Mouse (Mus musculus) neural tube, embryonic 12.5 days (tissue): ENCODE measurements around the gene Gpbp1. TPM values are rescaled to one million over a fixed set of nuclear protein-coding genes. Genes with fewer than 3 reads are reported as not detected.

Experiments
- ATAC-seq: fragments of 200-750 bp; cut with Nextera tagmentation; 2 replicates; pipeline ENCODE4 v1.8.0; 2017; ENCODE audit warnings: low read depth, mild to moderate bottlenecking, moderate TSS enrichment, moderate library complexity; ENCODE audit not compliant: low FRiP score
- H3K27ac ChIP-seq: fragments of 300-500 bp; sonication (generic); 2 replicates; pipeline ENCODE4 v1.5.1; 2016
- H3K27me3 ChIP-seq: fragments of 300-500 bp; sonication (generic); replicated peaks from 2 replicates; pipeline ENCODE4 v1.6.1; 2016; ENCODE audit warnings: mild to moderate bottlenecking
- H3K36me3 ChIP-seq: fragments of 300-500 bp; sonication (generic); 2 replicates; pipeline ENCODE4 v1.6.1; 2016; ENCODE audit warnings: mild to moderate bottlenecking
- H3K4me1 ChIP-seq: fragments of 300-500 bp; sonication (generic); 2 replicates; pipeline ENCODE4 v1.6.1; 2016
- H3K4me2 ChIP-seq: fragments of 300-500 bp; sonication (generic); replicated peaks from 2 replicates; pipeline ENCODE4 v1.6.1; 2016; ENCODE audit warnings: mild to moderate bottlenecking
- H3K4me3 ChIP-seq: fragments of 300-500 bp; sonication (generic); 2 replicates; pipeline ENCODE4 v1.5.1; 2016
- H3K9ac ChIP-seq: fragments of 300-500 bp; sonication (generic); 2 replicates; pipeline ENCODE4 v1.6.1; 2016; ENCODE audit warnings: mild to moderate bottlenecking
- H3K9me3 ChIP-seq: fragments of 300-500 bp; sonication (generic); 2 replicates; pipeline ENCODE4 v1.6.1; 2016; ENCODE audit warnings: mild to moderate bottlenecking
- WGBS: fragments of 180-500 bp; shearing (Covaris S2); methylation state at CpG from one replicate; pipeline ENCODE4 v1.1.7; 2016; 5-methylcytosine and 5-hydroxymethylcytosine counted together
- polyA plus RNA-seq: library from polyadenylated mRNA; unstranded; fragments of >200 nt; fragmentation: Nextera tagmentation; extraction: Ambion mirVana; gene quantifications from 2 replicates; pipeline ENCODE4 v1.2.1, GENCODE M21; 2016

Gpbp1 gene
- polyA plus RNA-seq, 1 experiment from 2014 or later = 119 TPM

GRCm38 (mm10) chr13:111509385-111509784, 19.5 kb upstream of the Gpbp1 start:
- Histone ChIP-seq H3K27me3 (no peaks in the 10 kb centered on the region), H3K9me3 (no peaks in the 10 kb centered on the region), H3K36me3 (no peaks in the 10 kb centered on the region), H3K27ac (no peak overlapping the region), H3K4me3 (no peak overlapping the region), H3K9ac (no peak overlapping the region), H3K4me2 (no peak overlapping the region), H3K4me1 (no peaks in the 10 kb centered on the region)
- ATAC-seq = no peak
- WGBS = 45% methylated on average over 5 of the region's 5 CpGs

- no peak overlapping the region for H3K4me3 ChIP-seq
- ATAC-seq = no peak
Measured at GRCm38 (mm10) chr13:111508645-111509044, 18.7 kb upstream of the Gpbp1 start.

GRCm38 (mm10) chr13:111494330-111495029, 4.6 kb upstream of the Gpbp1 start:
- peaks cover 21% of the 10 kb centered on the region for H3K27me3 ChIP-seq
- no peak for ATAC-seq
- no peak overlapping the region for H3K9ac ChIP-seq
- 66% methylated on average over 11 of the region's 11 CpGs for WGBS
- no peaks in the 10 kb centered on the region for H3K36me3 ChIP-seq
- no peaks in the 10 kb centered on the region for H3K9me3 ChIP-seq
- peaks cover 5% of the 10 kb centered on the region; the same call in 1 of the 2 replicates for H3K4me1 ChIP-seq
- H3K4me2 ChIP-seq = no peak overlapping the region
- no peak overlapping the region for H3K4me3 ChIP-seq
- no peak overlapping the region for H3K27ac ChIP-seq

More at GRCm38 (mm10) chr13:111508645-111509044, 18.7 kb upstream of the Gpbp1 start:
- Histone ChIP-seq H3K36me3 (no peaks in the 10 kb centered on the region), H3K27ac (no peak overlapping the region), H3K9me3 (no peaks in the 10 kb centered on the region), H3K27me3 (no peaks in the 10 kb centered on the region), H3K4me2 (no peak overlapping the region), H3K4me1 (no peaks in the 10 kb centered on the region), H3K9ac (no peak overlapping the region)
- 84% methylated on average over 6 of the region's 6 CpGs for WGBS

- H3K4me1 ChIP-seq = peaks cover 8% of the 10 kb centered on the region
- no peaks in the 10 kb centered on the region for H3K9me3 ChIP-seq
- no peak overlapping the region for H3K4me3 ChIP-seq
- peaks cover 21% of the 10 kb centered on the region for H3K27me3 ChIP-seq
- no peaks in the 10 kb centered on the region for H3K36me3 ChIP-seq
- H3K9ac ChIP-seq = no peak overlapping the region
- ATAC-seq = no peak
- H3K4me2 ChIP-seq = peak overlapping the region; percentile 80
- 26% methylated on average over 13 of the region's 13 CpGs for WGBS
- H3K27ac ChIP-seq = no peak overlapping the region
Measured at GRCm38 (mm10) chr13:111491046-111491756, 1.3 kb upstream of the Gpbp1 start.

- Histone ChIP-seq H3K27me3 (peaks cover 21% of the 10 kb centered on the region), H3K4me3 (peak overlapping the region; percentile 97), H3K9ac (peak overlapping the region; percentile 97), H3K9me3 (no peaks in the 10 kb centered on the region), H3K36me3 (no peaks in the 10 kb centered on the region), H3K27ac (peak overlapping the region; percentile 94), H3K4me1 (peaks cover 20% of the 10 kb centered on the region), H3K4me2 (peak overlapping the region; percentile 80)
- 0% methylated on average over 31 of the region's 33 CpGs for WGBS
- peak; percentile 77; the same call in 1 of the 2 replicates for ATAC-seq
Measured at GRCm38 (mm10) chr13:111489502-111489801, 459 bp downstream of the Gpbp1 start.

GRCm38 (mm10) chr13:111488651-111489501, 1.0 kb downstream of the Gpbp1 start:
- peak overlapping the region; percentile 97 for H3K9ac ChIP-seq
- H3K4me1 ChIP-seq = peaks cover 24% of the 10 kb centered on the region
- H3K9me3 ChIP-seq = no peaks in the 10 kb centered on the region
- H3K36me3 ChIP-seq = no peaks in the 10 kb centered on the region
- peaks cover 21% of the 10 kb centered on the region for H3K27me3 ChIP-seq
- peak overlapping the region; percentile 97 for H3K4me3 ChIP-seq
- peak overlapping the region; percentile 80 for H3K4me2 ChIP-seq
- H3K27ac ChIP-seq = peak overlapping the region; percentile 94
- under 1% methylated on average over 83 of the region's 98 CpGs for WGBS
- ATAC-seq = peak; percentile 30

- Histone ChIP-seq H3K4me1 (0 out of 2 replicates have a peak, but pooled peaks cover 4% of the 10 kb centered on the region), H3K27ac (no peak overlapping the region), H3K4me2 (no peak overlapping the region), H3K4me3 (no peak overlapping the region), H3K27me3 (no peaks in the 10 kb centered on the region), H3K36me3 (no peaks in the 10 kb centered on the region), H3K9me3 (no peaks in the 10 kb centered on the region), H3K9ac (no peak overlapping the region)
- no peak for ATAC-seq
- 60% methylated on average over 2 of the region's 2 CpGs for WGBS
Measured at GRCm38 (mm10) chr13:111477695-111478094, 12.2 kb downstream of the Gpbp1 start.

- H3K4me3 ChIP-seq = no peak overlapping the region
- H3K4me2 ChIP-seq = no peak overlapping the region
- peaks cover 2% of the 10 kb centered on the region; the same call in 1 of the 2 replicates for H3K36me3 ChIP-seq
- no peak overlapping the region for H3K27ac ChIP-seq
- H3K4me1 ChIP-seq = 0 out of 2 replicates have a peak, but pooled peaks cover 2% of the 10 kb centered on the region
- no peak overlapping the region for H3K9ac ChIP-seq
- no peak for ATAC-seq
- 76% methylated on average over 3 of the region's 3 CpGs for WGBS
- H3K9me3 ChIP-seq = no peaks in the 10 kb centered on the region
- no peaks in the 10 kb centered on the region for H3K27me3 ChIP-seq
Measured at GRCm38 (mm10) chr13:111470562-111471237, 19.2 kb downstream of the Gpbp1 start.

- H3K9me3 ChIP-seq = no peaks in the 10 kb centered on the region
- H3K9ac ChIP-seq = no peak overlapping the region
- no peaks in the 10 kb centered on the region for H3K4me1 ChIP-seq
- H3K27ac ChIP-seq = no peak overlapping the region
- no peaks in the 10 kb centered on the region for H3K27me3 ChIP-seq
- no peak for ATAC-seq
- whole genome bisulfite sequencing = 88% methylated on average over 3 of the region's 3 CpGs
- peaks cover 6% of the 10 kb centered on the region; the same call in 1 of the 2 replicates for H3K36me3 ChIP-seq
- no peak overlapping the region for H3K4me3 ChIP-seq
- no peak overlapping the region for H3K4me2 ChIP-seq
Measured at GRCm38 (mm10) chr13:111467350-111467749, 22.6 kb downstream of the Gpbp1 start.

- Histone ChIP-seq H3K4me1 (no peaks in the 10 kb centered on the region), H3K9ac (no peak overlapping the region), H3K36me3 (peaks cover 6% of the 10 kb centered on the region; the same call in 1 of the 2 replicates), H3K4me3 (no peak overlapping the region), H3K27ac (no peak overlapping the region), H3K4me2 (no peak overlapping the region), H3K9me3 (no peaks in the 10 kb centered on the region), H3K27me3 (no peaks in the 10 kb centered on the region)
- ATAC-seq = no peak
- WGBS = 15% methylated on average over 1 of the region's 1 CpGs
Measured at GRCm38 (mm10) chr13:111461424-111461823, 28.5 kb downstream of the Gpbp1 start.

GRCm38 (mm10) chr13:111456790-111457189, 33.1 kb downstream of the Gpbp1 start:
- ATAC-seq = no peak
- peaks cover 11% of the 10 kb centered on the region for H3K36me3 ChIP-seq
- WGBS = 86% methylated on average over 2 of the region's 2 CpGs
- no peak overlapping the region for H3K27ac ChIP-seq
- H3K4me2 ChIP-seq = no peak overlapping the region
- no peak overlapping the region for H3K9ac ChIP-seq
- H3K4me3 ChIP-seq = no peak overlapping the region
- H3K27me3 ChIP-seq = no peaks in the 10 kb centered on the region
- no peaks in the 10 kb centered on the region for H3K4me1 ChIP-seq
- H3K9me3 ChIP-seq = no peaks in the 10 kb centered on the region
